Mouse (Mus musculus): ENCODE data around the gene 6430628N08Rik.

- TF ChIP-seq CTCF (conservative IDR thresholded peaks at IDR 0.05; ENCODE audit: insufficient read depth, insufficient read length, low read depth, low read length) = no peak
- TF ChIP-seq POLR2A (IDR thresholded peaks at IDR 0.05; ENCODE audit: low read depth, low read length) = no peak
These were observed 42.4 kb upstream of the 6430628N08Rik start for GRCm38 (mm10) chr4:115848083-115848482.

Measured in kidney, adult 2 months (tissue).